Mouse (Mus musculus) heart, embryonic 13.5 days (tissue): ENCODE data around the gene Diaph2. TPM values are rescaled to one million over a fixed set of nuclear protein-coding genes. Genes with fewer than 3 reads are reported as not detected.
"Not testable (repeated sequence)": the region's sequence is repeated elsewhere in the genome, so short reads cannot be mapped to it uniquely, and the experiment has no call there.

Experiments
- ATAC-seq: fragments of 200-750 bp; cut with Nextera tagmentation; 2 replicates; pipeline ENCODE4 v1.8.0; 2017; ENCODE audit warnings: moderate TSS enrichment; ENCODE audit not compliant: insufficient number of reproducible peaks, low FRiP score, low TSS enrichment; ENCODE audit errors: extremely low read depth
- H3K27ac ChIP-seq: fragments of 300-500 bp; sonication (generic); replicated peaks from 2 replicates; pipeline ENCODE4 v1.5.1; 2015; ENCODE audit warnings: moderate library complexity, mild to moderate bottlenecking, inconsistent platforms
- H3K27me3 ChIP-seq: fragments of 300-500 bp; sonication (generic); replicated peaks from 2 replicates; pipeline ENCODE4 v1.6.1; 2015; ENCODE audit warnings: mild to moderate bottlenecking, inconsistent platforms
- H3K36me3 ChIP-seq: fragments of 300-500 bp; sonication (generic); 2 replicates; pipeline ENCODE4 v1.6.1; 2015; ENCODE audit warnings: mild to moderate bottlenecking, inconsistent platforms
- H3K4me1 ChIP-seq: fragments of 300-500 bp; sonication (generic); 2 replicates; pipeline ENCODE4 v1.6.1; 2015; ENCODE audit warnings: inconsistent platforms
- H3K4me2 ChIP-seq: fragments of 300-500 bp; sonication (generic); 2 replicates; pipeline ENCODE4 v1.6.1; 2015; ENCODE audit warnings: inconsistent platforms, mild to moderate bottlenecking, moderate library complexity
- H3K4me3 ChIP-seq: fragments of 300-500 bp; sonication (generic); 2 replicates; pipeline ENCODE4 v1.5.1; 2015; ENCODE audit warnings: moderate library complexity, mild to moderate bottlenecking, inconsistent platforms
- H3K9ac ChIP-seq: fragments of 300-500 bp; sonication (generic); 2 replicates; pipeline ENCODE4 v1.6.1; 2015; ENCODE audit warnings: inconsistent platforms, mild to moderate bottlenecking, moderate library complexity
- H3K9me3 ChIP-seq: fragments of 300-500 bp; sonication (generic); 2 replicates; pipeline ENCODE4 v1.6.1; 2016; ENCODE audit warnings: inconsistent platforms
- WGBS: fragments of 180-500 bp; shearing (Covaris S2); methylation state at CpG from one replicate; pipeline ENCODE4 v1.1.7; 2015; ENCODE audit warnings: mixed read lengths; 5-methylcytosine and 5-hydroxymethylcytosine counted together
- polyA plus RNA-seq: library from polyadenylated mRNA; unstranded; fragments of >200 nt; fragmentation: Nextera tagmentation; extraction: Ambion mirVana; gene quantifications from 2 replicates; pipeline ENCODE4 v1.2.1, GENCODE M21; 2015

Diaph2 gene
- polyA plus RNA-seq, 1 experiment from 2014 or later, result 5.3 TPM

- H3K9me3 ChIP-seq, result no peaks in the 10 kb centered on the region
- H3K27me3 ChIP-seq, result no peaks in the 10 kb centered on the region
- no peaks in the 10 kb centered on the region for H3K36me3 ChIP-seq
- no peak overlapping the region for H3K27ac ChIP-seq
- no peak overlapping the region for H3K4me2 ChIP-seq
- no peak overlapping the region for H3K4me3 ChIP-seq
- no peak overlapping the region for H3K9ac ChIP-seq
- no peaks in the 10 kb centered on the region for H3K4me1 ChIP-seq
- no peak for ATAC-seq
Measured at GRCm38 (mm10) chrX:130189250-130189649, 439.7 kb downstream of the Diaph2 start.

GRCm38 (mm10) chrX:130197412-130197811 lies 447.9 kb downstream of the Diaph2 start:
- H3K27ac ChIP-seq, ATAC-seq, H3K4me1 ChIP-seq, H3K9me3 ChIP-seq, H3K9ac ChIP-seq, H3K4me2 ChIP-seq, H3K27me3 ChIP-seq, H3K36me3 ChIP-seq, H3K4me3 ChIP-seq: not testable (repeated sequence)
- 81% methylated on average over 3 of the region's 3 CpGs for WGBS

- no peak overlapping the region for H3K4me3 ChIP-seq
- H3K36me3 ChIP-seq, result no peaks in the 10 kb centered on the region
- no peak overlapping the region for H3K9ac ChIP-seq
- H3K4me2 ChIP-seq, result no peak overlapping the region
- no peak overlapping the region for H3K27ac ChIP-seq
- no peaks in the 10 kb centered on the region for H3K27me3 ChIP-seq
- no peak for ATAC-seq
- no peaks in the 10 kb centered on the region for H3K4me1 ChIP-seq
- no peaks in the 10 kb centered on the region for H3K9me3 ChIP-seq
- WGBS, result 46% methylated on average over 2 of the region's 2 CpGs
Measured at GRCm38 (mm10) chrX:130205243-130205642, 455.7 kb downstream of the Diaph2 start.

GRCm38 (mm10) chrX:130212227-130212626 lies 462.7 kb downstream of the Diaph2 start:
- no peaks in the 10 kb centered on the region for H3K9me3 ChIP-seq
- WGBS, result 78% methylated on average over 4 of the region's 4 CpGs
- H3K9ac ChIP-seq, result no peak overlapping the region
- no peak for ATAC-seq
- no peaks in the 10 kb centered on the region for H3K4me1 ChIP-seq
- H3K4me2 ChIP-seq, result no peak overlapping the region
- no peaks in the 10 kb centered on the region for H3K36me3 ChIP-seq
- no peak overlapping the region for H3K27ac ChIP-seq
- no peak overlapping the region for H3K4me3 ChIP-seq
- no peaks in the 10 kb centered on the region for H3K27me3 ChIP-seq

- no peak overlapping the region for H3K9ac ChIP-seq
- no peaks in the 10 kb centered on the region for H3K4me1 ChIP-seq
- H3K4me2 ChIP-seq, result no peak overlapping the region
- no peak for ATAC-seq
- no peak overlapping the region for H3K4me3 ChIP-seq
- H3K36me3 ChIP-seq, result no peaks in the 10 kb centered on the region
- H3K27me3 ChIP-seq, result no peaks in the 10 kb centered on the region
- 63% methylated on average over 4 of the region's 4 CpGs for WGBS
- H3K27ac ChIP-seq, result no peak overlapping the region
- no peaks in the 10 kb centered on the region for H3K9me3 ChIP-seq
Measured at GRCm38 (mm10) chrX:130212759-130213158, 463.2 kb downstream of the Diaph2 start.

- Histone ChIP-seq H3K4me2 (no peak overlapping the region), H3K27me3 (no peaks in the 10 kb centered on the region), H3K9ac (no peak overlapping the region), H3K4me1 (no peaks in the 10 kb centered on the region), H3K4me3 (no peak overlapping the region), H3K36me3 (no peaks in the 10 kb centered on the region), H3K9me3 (no peaks in the 10 kb centered on the region), H3K27ac (no peak overlapping the region)
- WGBS, result 75% methylated on average over 1 of the region's 1 CpGs
- ATAC-seq, result no peak
Measured at GRCm38 (mm10) chrX:130230045-130230444, 480.5 kb downstream of the Diaph2 start.

- no peak for ATAC-seq
- Histone ChIP-seq H3K27me3 (no peaks in the 10 kb centered on the region), H3K36me3 (no peaks in the 10 kb centered on the region), H3K4me3 (no peak overlapping the region), H3K27ac (no peak overlapping the region), H3K4me2 (no peak overlapping the region), H3K9ac (no peak overlapping the region), H3K9me3 (no peaks in the 10 kb centered on the region), H3K4me1 (no peaks in the 10 kb centered on the region)
- WGBS, result 75% methylated on average over 1 of the region's 1 CpGs
Measured at GRCm38 (mm10) chrX:130235167-130235566, 485.6 kb downstream of the Diaph2 start.

GRCm38 (mm10) chrX:130246652-130247051 lies 497.1 kb downstream of the Diaph2 start:
- H3K9ac ChIP-seq, result no peak overlapping the region
- 50% methylated on average over 1 of the region's 1 CpGs for WGBS

GRCm38 (mm10) chrX:130253664-130254063 lies 504.1 kb downstream of the Diaph2 start:
- Histone ChIP-seq H3K4me1 (no peaks in the 10 kb centered on the region), H3K4me3 (no peak overlapping the region), H3K4me2 (no peak overlapping the region), H3K27ac (no peak overlapping the region), H3K27me3 (no peaks in the 10 kb centered on the region), H3K36me3 (no peaks in the 10 kb centered on the region), H3K9me3 (no peaks in the 10 kb centered on the region), H3K9ac (no peak overlapping the region)
- whole genome bisulfite sequencing, result 78% methylated on average over 4 of the region's 4 CpGs
- no peak for ATAC-seq

More at GRCm38 (mm10) chrX:130246652-130247051, 497.1 kb downstream of the Diaph2 start:
- no peak for ATAC-seq
- H3K27ac ChIP-seq, result no peak overlapping the region
- H3K4me3 ChIP-seq, result no peak overlapping the region
- H3K27me3 ChIP-seq, result no peaks in the 10 kb centered on the region
- no peaks in the 10 kb centered on the region for H3K4me1 ChIP-seq
- H3K9me3 ChIP-seq, result no peaks in the 10 kb centered on the region
- H3K4me2 ChIP-seq, result no peak overlapping the region
- no peaks in the 10 kb centered on the region for H3K36me3 ChIP-seq

- H3K4me1 ChIP-seq, result no peaks in the 10 kb centered on the region
- H3K4me3 ChIP-seq, result no peak overlapping the region
- H3K27ac ChIP-seq, result no peak overlapping the region
- no peak overlapping the region for H3K9ac ChIP-seq
- H3K36me3 ChIP-seq, result no peaks in the 10 kb centered on the region
- no peaks in the 10 kb centered on the region for H3K27me3 ChIP-seq
- no peaks in the 10 kb centered on the region for H3K9me3 ChIP-seq
- H3K4me2 ChIP-seq, result no peak overlapping the region
- no peak for ATAC-seq
Measured at GRCm38 (mm10) chrX:130265707-130266106, 516.2 kb downstream of the Diaph2 start.

GRCm38 (mm10) chrX:130279144-130279543 lies 529.6 kb downstream of the Diaph2 start:
- H3K9me3 ChIP-seq, result no peaks in the 10 kb centered on the region
- H3K27ac ChIP-seq, result no peak overlapping the region
- no peak overlapping the region for H3K9ac ChIP-seq
- H3K4me2 ChIP-seq, result no peak overlapping the region
- WGBS, result 76% methylated on average over 4 of the region's 4 CpGs
- no peak for ATAC-seq
- no peak overlapping the region for H3K4me3 ChIP-seq
- no peaks in the 10 kb centered on the region for H3K27me3 ChIP-seq
- no peaks in the 10 kb centered on the region for H3K4me1 ChIP-seq
- no peaks in the 10 kb centered on the region for H3K36me3 ChIP-seq

GRCm38 (mm10) chrX:130281484-130281883 lies 531.9 kb downstream of the Diaph2 start:
- 66% methylated on average over 2 of the region's 2 CpGs for WGBS
- Histone ChIP-seq H3K9me3 (no peaks in the 10 kb centered on the region), H3K27ac (no peak overlapping the region), H3K9ac (no peak overlapping the region), H3K36me3 (no peaks in the 10 kb centered on the region), H3K4me1 (no peaks in the 10 kb centered on the region), H3K4me3 (no peak overlapping the region), H3K27me3 (no peaks in the 10 kb centered on the region), H3K4me2 (no peak overlapping the region)
- no peak for ATAC-seq
